Mouse (Mus musculus): ENCODE measurements around the gene Frmd6. TPM values are rescaled to one million over a fixed set of nuclear protein-coding genes. Genes with fewer than 3 reads are reported as not detected.

Frmd6 gene
- total RNA-seq, 2 experiments from 2014 or later, result 2.3 to 3.6 TPM

DNA sequence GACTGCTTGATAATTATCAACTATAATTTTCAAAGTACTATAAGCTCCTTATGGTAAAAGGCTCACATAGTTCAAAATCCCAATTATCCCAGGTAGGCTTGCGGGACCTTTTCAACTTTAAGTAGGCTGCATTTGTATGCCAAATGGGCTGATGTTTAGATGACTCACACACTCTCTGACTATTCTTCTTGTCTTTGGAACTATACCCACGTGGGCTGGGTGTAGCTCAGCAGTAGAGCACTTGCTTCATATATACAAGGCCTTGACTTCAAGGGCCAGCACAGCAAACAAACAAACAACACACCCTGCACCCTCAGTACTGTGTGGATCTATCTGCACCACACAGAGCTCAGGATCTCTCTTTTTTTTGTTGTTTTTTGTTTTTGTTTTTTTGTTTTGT lies 20.3 kb upstream of the Frmd6 start:
- no peak for ATAC-seq (replicated peaks; ENCODE audit: low FRiP score, low TSS enrichment, poor library complexity, severe bottlenecking)

DNA sequence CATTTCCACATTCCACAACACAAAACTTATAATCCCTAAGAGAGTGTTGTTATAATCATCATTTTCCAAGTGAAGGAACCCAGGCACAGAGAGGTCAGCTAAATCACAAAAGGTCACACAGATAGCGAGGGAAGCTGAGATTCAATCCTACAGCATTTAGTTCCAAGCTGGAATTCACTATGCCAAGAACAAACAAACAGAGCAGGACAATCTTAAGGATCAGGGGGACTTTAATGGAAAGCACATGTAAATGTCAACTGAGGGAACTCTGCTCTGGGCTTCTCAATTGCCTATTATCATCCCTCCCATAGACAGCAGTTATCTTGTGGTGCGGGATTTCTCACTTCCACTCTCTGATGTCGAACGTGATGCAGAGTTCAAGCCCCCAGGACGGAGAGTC lies 17.8 kb upstream of the Frmd6 start:
- ATAC-seq (replicated peaks; ENCODE audit: low FRiP score, low TSS enrichment, poor library complexity, severe bottlenecking), result no peak

DNA sequence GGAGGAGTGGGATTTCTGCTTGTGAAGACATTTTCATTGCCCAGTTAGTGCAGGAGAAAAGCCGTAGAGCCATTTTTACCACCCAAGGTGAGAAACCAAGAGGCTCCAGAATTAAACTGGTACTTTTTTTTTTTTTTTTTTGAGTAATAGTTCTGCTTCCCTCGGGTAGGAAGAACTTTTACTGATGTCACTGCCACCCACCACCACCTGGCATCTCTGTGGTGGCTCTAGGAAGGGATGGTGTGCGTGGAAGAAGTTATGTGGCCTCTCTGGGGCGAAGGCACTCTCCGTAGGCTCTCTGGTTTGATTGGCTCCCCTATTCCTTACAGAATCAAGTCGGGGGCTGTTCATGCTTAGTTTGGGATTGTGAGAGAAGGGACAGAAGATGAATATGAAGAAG lies 17.3 kb upstream of the Frmd6 start:
- no peak for ATAC-seq (replicated peaks; ENCODE audit: low FRiP score, low TSS enrichment, poor library complexity, severe bottlenecking)

DNA sequence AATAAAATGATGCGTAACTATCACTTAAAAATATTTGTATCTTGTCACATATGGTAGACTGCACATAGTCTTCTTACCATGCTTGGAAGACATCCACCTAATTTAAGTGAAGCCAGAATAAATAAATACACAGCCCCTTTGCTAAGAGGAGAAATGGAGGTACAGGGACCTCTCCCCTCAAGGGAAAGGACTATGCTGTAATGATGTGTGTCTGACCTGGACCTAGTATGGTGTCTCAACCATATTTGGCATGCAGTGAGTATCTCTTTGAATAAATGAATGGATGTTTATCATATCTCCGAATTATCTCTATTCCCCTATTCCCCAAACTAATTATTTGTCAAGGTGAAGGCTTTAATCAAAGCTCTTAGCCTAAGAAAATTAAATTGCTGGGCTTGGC lies 15.4 kb upstream of the Frmd6 start:
- ATAC-seq (replicated peaks; ENCODE audit: low FRiP score, low TSS enrichment, poor library complexity, severe bottlenecking), result no peak

DNA sequence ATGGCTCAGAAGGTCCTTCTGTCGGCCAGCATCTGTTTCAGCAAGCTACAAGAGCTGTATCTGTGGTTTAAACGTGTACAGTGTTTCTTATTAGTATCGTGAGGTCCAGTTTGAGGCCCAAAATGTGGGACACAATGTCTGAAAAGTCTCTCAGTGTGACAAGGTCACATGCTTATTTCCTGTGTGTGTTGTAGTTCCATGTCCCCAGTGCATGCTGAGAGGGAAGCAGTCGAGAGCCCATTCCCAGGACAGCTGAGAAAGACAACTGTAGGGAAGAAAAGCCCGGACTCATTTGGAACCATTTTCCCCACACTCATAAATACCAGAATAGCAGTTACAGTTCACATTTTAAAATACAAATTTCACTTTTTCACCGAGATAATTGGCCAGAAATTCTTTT lies 13.5 kb upstream of the Frmd6 start:
- no peak for ATAC-seq (replicated peaks; ENCODE audit: low FRiP score, low TSS enrichment, poor library complexity, severe bottlenecking)

DNA sequence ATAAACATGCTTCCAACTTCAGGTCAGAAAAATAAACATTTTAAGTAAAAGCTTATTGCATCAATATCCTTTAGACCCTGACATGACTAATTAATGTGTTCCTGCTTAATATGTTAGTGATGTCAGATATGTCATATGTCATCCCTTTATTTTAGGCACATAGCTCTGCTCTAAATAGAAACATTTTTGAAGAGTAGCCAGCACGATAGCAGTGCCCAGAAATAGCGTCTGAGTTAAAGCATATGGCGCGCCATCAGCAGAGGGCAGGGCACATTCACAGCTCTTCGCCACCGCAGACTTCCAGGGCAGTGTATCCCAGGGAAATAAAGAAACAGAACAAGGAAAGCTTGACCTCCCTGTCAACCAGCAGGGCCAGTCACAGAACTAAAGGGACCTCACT lies 13.1 kb upstream of the Frmd6 start:
- ATAC-seq (replicated peaks; ENCODE audit: low FRiP score, low TSS enrichment, poor library complexity, severe bottlenecking), result no peak

DNA sequence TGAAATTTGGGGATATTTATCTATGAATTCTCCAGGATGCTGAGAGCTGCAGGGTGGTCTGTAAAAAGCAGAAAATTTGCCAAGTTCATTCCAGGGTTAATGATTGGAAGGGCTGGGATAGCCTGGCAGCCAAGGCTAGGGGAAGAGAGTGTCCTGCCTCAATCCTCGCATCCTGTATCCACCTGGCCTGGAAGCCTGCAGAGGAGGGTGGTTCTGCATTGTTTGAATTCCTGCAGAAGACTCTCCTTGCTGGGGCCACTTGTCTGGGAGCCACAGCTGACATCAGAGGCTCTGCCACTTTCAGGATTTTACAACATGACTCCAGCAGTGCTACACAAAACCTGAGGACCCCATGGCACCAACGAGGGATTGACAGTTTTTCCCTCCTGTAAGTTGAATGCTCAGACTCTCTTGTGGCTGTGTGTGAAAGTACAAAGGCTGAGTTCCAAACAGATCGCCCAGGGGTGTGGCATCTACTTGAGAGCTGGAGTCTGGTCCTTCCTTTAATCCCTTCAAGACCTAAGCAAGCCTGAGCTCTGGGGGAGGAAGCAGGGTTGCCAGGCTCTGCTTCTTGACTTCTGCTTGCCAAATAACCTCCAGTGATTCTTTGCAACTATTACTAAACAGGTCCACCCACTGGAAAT lies 12.4 kb upstream of the Frmd6 start:
- no peak for ATAC-seq (replicated peaks; ENCODE audit: low FRiP score, low TSS enrichment, poor library complexity, severe bottlenecking)

DNA sequence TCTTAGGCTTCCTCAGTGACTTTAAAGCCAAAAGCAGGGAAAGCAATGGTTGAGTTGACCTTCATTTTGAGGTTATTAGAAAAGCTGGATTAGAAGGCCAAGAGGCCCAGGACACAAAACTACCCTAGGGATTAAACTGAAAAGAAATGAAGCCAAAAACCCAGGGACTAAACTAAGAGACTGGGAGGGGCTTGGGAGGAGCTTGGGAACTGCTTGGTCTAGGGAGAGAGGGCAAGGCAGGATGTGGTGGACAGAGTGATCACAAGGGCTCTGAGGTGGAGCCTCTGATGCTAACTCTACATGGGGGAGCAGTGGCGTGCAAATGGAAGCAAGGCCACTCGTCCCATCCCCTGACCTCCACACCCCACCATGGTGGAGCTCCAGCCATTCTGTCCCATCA lies 8.6 kb upstream of the Frmd6 start:
- ATAC-seq (replicated peaks; ENCODE audit: low FRiP score, low TSS enrichment, poor library complexity, severe bottlenecking), result no peak

DNA sequence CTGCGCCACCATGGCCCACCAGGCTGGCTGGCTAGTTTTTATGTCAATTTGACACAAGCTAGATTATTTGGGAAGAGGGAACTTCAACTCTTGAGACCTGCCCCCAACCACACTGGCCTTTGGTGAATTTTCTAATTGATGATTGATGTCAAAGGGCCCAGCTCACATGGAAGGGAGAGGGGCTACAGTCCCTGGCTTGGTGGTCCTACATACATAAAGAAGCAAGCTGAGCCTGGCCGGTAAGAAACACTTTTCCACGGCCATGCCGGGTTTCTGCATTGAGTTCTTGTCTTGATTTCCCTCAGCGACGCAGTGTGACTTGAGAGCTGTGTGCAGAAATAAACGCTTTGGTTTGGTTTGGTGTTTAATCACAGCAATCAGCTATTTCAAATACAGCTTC lies 1.3 kb upstream of the Frmd6 start:
- no peak for ATAC-seq (replicated peaks; ENCODE audit: low FRiP score, low TSS enrichment, poor library complexity, severe bottlenecking)

DNA sequence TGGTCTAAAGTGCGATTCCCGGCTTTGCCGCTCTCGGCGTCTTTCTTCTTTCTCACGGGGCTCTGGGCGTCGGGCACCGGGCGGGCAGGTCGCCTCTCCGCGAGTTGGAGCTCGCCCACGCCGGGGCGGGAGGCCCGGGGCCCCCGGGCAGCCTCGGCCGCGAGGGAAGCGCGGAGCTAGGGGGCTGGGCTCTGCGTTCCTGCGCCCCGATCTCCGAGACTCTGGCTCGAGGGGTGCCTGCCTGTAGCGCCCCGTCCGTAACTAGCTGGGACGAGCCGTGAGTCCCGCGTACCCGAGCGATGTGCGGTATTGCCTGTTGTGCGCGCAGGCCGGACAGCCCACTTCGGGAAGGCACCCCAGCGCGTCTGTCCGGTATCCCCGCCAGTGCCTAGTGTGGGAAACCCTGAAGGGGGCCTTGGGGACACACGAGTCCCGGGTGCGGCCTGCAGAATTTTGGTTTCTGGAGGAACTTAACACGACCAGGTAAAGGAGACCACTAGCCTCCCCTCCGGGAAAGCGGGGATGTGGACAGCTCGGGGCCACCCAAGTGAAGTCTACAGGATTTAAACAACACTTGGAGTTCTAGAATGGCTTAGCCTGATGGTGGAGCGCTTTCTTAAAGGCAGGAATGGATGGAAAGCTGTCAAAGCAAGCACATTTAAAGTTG lies 470 bp downstream of the Frmd6 start:
- peak; percentile 59 for ATAC-seq (replicated peaks; ENCODE audit: low FRiP score, low TSS enrichment, poor library complexity, severe bottlenecking)

DNA sequence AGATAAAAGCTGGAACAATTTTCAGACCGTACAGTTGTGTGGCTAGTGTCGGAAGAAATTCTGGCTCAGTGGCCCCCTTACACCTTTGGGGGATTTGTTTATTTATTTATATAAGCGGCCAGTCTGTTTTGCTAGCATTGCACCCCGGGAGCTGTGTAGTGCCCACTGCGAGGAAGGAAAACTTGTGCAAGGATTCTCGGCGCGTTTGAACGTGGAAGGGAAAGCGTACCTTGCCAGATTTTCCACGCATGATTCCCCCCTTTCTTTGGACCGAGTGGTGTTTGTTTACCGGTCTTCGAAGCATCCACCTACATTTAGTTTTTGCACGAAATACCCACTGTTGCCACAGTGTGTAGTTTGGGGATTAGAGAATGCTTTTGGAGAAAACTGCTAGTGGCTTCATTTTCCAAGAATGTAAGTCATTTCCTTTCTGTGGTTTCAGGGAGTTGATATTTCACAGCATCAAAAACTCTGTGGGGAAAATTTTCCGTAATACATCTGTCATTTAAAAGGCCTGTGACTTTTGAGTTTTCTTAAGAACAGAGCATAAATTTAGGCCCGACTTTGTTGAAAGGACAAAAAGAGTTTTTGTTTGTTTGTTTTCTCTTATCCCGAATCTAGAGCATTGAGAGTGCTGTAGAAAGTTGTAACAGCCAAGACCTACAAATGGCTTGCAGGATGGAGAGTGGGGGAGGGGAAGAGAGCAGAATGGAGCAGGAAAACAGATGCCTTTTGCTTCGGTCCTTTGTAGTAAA lies 1.2 kb downstream of the Frmd6 start:
- ATAC-seq (replicated peaks; ENCODE audit: low FRiP score, low TSS enrichment, poor library complexity, severe bottlenecking), result no peak

DNA sequence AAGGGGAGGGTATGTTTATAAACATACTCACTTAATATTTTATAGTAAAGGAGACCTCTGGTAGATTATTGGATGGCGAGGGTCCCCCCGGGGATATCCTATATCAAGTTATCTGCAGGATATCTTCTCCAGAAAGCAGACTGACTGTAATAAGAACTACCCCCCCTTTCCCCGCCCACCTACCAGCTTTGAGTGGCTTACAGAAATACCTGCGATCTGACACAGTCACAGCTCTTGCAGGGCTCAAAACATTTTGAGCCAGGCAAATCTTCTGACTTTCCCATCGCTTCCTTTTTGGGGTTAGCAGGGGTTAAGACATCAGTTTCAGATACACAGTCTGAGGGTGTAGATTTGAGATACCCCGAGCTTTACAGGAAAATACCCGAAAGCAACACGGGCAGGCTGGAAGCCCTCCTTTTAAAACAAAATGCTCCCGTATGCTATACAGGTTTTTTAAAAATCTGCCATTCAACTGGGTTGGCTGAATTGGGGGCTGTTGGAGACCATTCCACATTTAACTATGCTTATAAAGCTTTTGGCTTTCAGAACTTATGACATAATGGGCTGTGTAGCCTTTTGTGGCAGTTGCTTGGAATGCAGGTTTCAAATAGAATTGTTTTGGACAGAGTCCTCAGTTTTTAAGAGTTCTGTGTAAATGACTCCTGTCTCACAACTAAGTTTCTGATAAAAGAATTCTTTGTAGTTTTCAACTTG lies 2.0 kb downstream of the Frmd6 start:
- no peak for ATAC-seq (replicated peaks; ENCODE audit: low FRiP score, low TSS enrichment, poor library complexity, severe bottlenecking)

DNA sequence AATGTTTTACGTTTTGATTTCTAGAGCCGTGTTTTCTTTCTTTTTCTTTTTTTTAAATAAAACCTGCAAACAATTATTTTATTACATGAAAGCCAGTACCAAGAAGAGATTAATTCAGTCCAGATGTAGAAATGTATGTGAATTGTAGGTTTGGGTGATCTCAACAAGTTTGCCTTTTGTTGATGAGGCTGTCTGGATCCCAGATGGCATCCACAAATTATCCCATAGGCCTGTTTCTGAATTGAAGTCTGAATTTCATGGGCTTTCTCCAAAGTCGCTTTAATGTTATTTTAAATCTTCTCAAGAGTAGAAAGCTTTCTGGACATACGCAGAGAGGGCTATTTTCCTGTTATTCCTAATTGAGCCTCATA lies 2.6 kb downstream of the Frmd6 start:
- no peak for ATAC-seq (replicated peaks; ENCODE audit: low FRiP score, low TSS enrichment, poor library complexity, severe bottlenecking)

DNA sequence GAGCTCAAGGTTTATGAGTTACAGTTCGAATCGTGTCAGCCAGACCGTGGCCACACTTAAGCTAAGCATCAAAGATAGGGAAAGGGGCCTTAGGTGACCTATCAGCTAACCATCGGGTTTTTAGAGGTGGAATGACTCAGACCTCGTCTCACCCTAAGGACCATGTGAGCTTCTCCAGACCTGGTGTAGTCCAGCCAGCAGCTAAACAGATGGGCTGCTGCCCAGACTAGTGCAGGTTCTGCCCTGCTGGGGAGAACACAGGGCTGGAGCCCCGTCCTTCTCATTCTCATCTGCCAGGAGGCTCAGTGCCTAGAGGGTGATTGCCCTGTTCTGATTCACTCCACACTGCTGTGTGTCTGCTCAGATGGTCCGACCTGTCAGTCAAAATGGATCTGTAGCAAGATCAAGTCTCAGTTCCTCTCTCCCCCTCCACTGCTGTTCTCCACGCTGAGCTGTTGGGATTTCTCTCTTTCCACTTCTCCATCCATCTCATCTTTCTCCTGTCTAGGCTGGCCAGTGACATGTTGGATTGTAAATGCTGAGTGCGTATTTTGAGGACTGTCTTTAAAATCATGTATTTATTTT lies 5.8 kb downstream of the Frmd6 start:
- no peak for ATAC-seq (replicated peaks; ENCODE audit: low FRiP score, low TSS enrichment, poor library complexity, severe bottlenecking)

DNA sequence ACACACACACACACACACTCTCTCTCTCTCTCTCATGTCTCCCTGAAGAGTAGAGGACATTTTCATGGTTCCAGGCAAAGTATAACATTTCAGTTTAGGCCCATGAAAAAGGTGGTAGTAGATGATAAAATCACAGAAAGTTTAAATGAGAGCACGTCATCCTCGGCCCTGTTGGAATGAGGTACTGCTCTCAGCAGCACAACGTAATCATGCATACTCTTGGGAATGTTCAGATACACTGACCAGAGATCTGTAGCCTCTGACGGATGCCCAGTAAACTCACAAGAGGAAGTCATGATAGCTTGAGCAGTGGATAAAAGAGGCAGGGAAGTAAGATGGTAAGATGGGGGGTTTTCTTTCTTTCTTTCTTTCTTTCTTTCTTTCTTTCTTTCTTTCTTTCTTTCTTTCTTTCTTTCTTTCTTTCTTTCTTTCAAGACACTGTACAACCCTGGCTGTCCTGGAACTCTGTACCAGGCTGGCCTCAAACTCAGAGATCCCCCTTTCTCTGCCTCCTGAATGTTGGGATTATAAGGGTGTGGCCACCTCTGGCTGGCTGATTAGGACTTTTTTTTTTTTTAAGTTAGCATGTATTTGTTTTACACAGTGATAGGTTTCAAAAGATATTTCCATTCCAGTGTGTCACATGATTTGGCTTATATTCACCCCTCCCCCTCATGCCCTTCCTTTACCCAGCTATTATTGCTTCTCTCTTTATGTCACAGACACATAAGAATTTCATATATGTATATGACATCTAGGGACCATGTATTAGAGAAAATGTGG lies 7.1 kb downstream of the Frmd6 start:
- ATAC-seq (replicated peaks; ENCODE audit: low FRiP score, low TSS enrichment, poor library complexity, severe bottlenecking), result peak; percentile 68

DNA sequence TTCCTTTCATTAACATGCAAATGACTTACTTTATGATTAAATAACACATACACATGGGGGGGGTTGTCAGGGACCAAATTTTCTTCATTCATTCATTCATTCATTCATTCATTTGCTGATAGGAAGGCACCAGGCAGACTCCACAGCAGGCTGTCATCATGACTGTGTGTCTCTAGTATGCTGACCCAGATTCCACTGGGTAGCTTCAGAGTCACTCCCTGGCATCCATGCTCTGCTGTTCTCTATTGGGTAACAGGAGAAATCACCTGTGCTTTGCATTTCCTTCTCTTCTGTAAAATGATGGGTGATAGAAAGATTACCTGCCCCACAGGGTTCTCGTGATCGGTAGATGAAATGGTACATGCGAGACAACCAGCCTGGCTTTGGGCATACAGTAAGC lies 7.7 kb downstream of the Frmd6 start:
- ATAC-seq (replicated peaks; ENCODE audit: low FRiP score, low TSS enrichment, poor library complexity, severe bottlenecking), result no peak

DNA sequence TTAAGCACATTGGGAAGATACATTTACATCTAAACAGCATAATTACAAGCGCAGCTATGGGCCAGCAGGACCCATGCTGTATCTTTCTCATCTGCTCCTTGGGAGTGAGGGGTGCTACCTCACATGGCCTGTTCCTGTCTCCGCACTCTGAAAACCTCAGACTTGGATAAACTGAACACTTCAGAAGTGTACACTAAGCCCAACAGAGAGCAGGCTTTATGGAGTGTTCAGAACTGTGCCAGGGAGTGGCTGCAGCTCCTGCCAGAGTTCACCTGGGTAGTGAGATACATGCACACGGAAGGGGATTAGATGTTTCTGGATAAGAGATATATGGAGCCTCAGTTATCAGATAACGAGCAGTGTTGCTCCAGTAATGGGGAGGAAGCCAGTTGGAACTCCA lies 8.7 kb downstream of the Frmd6 start:
- ATAC-seq (replicated peaks; ENCODE audit: low FRiP score, low TSS enrichment, poor library complexity, severe bottlenecking), result no peak

DNA sequence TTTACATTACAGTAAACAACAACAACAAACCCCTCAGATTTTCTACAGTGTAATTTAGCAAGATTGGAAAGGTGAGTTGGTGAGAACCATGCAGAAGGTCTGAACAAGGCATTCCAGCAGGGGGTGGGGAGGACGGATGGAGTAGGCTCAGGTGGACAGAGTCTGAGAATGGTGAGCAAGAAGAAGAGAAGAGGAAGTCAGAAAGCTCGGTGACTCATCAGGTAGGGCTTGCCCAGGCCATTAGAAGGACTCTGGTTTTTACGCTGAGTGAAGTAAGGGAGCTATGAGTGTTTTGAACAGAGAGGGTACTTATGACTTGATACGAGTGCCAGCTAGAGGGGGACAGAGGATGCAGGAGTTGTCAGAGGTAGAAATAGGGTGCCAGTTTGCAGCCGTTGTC lies 9.7 kb downstream of the Frmd6 start:
- ATAC-seq (replicated peaks; ENCODE audit: low FRiP score, low TSS enrichment, poor library complexity, severe bottlenecking), result no peak

DNA sequence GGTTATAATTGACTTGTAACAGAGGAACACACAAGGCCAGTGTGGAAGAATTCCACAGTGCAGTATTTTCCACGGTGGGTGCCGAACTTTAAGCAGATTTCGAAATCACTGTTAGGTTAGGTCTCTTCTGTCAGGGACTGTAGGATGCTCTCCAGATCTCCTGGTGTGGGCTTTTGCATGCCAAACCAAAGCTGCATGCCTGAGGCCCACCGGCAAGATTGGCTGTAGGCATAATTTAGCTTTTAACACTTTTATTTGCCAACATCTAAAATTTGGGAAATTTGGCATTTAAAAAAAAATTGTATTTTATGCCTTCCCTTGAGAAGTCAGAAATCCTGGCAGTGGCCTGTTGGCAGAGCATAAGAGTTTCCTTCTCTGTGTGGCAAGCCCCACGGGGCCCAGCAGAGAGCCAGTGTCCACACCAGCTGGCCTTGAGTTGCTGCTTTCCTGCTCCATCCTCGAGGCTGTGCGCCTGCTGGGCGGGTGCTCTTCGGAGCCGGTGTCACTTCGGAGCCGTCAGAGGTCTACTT lies 12.5 kb downstream of the Frmd6 start:
- ATAC-seq (replicated peaks; ENCODE audit: low FRiP score, low TSS enrichment, poor library complexity, severe bottlenecking), result no peak

All from megakaryocyte-erythroid progenitor cell, adult 5-6 weeks (primary cell).